Mouse (Mus musculus) liver, adult 2 months (tissue): ENCODE data around the gene Hemk1. TPM values are rescaled to one million over a fixed set of nuclear protein-coding genes. Genes with fewer than 3 reads are reported as not detected.
"Not testable (repeated sequence)": the region's sequence is repeated elsewhere in the genome, so short reads cannot be mapped to it uniquely, and the experiment has no call there.

Experiments used
- DNase-seq: peaks from one replicate; pipeline ENCODE4 v3.0.0-alpha.2; 2011; ENCODE audit warnings: low read depth, low spot score; ENCODE audit errors: extremely low read depth
- H3K27ac ChIP-seq: fragments of 200-500 bp; replicated peaks from 2 replicates; pipeline ENCODE4 v1.5.1; 2012; ENCODE audit warnings: low read depth, mild to moderate bottlenecking, control low read depth, inconsistent platforms, low read length; ENCODE audit not compliant: insufficient read depth
- H3K27me3 ChIP-seq: fragments of 200-500 bp; 2 replicates; pipeline ENCODE4 v1.6.1; 2012; ENCODE audit warnings: mild to moderate bottlenecking, moderate library complexity, low read length, inconsistent platforms; ENCODE audit not compliant: control insufficient read depth, insufficient read depth
- H3K36me3 ChIP-seq: fragments of 200-500 bp; 2 replicates; pipeline ENCODE4 v1.6.1; 2012; ENCODE audit warnings: low read length, inconsistent platforms; ENCODE audit not compliant: control insufficient read depth, insufficient read depth
- H3K4me1 ChIP-seq: fragments of 200-500 bp; 2 replicates; pipeline ENCODE4 v1.6.1; 2011; ENCODE audit warnings: low read length; ENCODE audit not compliant: control insufficient read depth, insufficient read depth
- H3K4me3 ChIP-seq: fragments of 200-500 bp; 2 replicates; pipeline ENCODE4 v1.5.1; 2011; ENCODE audit warnings: low read depth, mild to moderate bottlenecking, control low read depth, low read length, moderate library complexity; ENCODE audit not compliant: insufficient read depth
- H3K79me2 ChIP-seq: fragments of 200-500 bp; 2 replicates; pipeline ENCODE4 v1.6.1; 2012; ENCODE audit warnings: inconsistent platforms, mild to moderate bottlenecking, low read length, moderate library complexity; ENCODE audit not compliant: control insufficient read depth, insufficient read depth
- H3K9ac ChIP-seq: fragments of 200-500 bp; 2 replicates; pipeline ENCODE4 v1.6.1; 2012; ENCODE audit warnings: low read depth, mild to moderate bottlenecking, control low read depth, inconsistent platforms, low read length
- CTCF ChIP-seq: fragments of 200-500 bp; IDR thresholded peaks from 2 replicates; pipeline ENCODE4 v1.5.1; 2011; ENCODE audit warnings: low read depth, low read length, control low read depth
- POLR2A ChIP-seq: fragments of 200-500 bp; IDR thresholded peaks from 2 replicates; pipeline ENCODE4 v1.6.1; 2011; ENCODE audit warnings: low read length, control low read depth; ENCODE audit not compliant: insufficient read depth; ENCODE audit errors: extremely low read depth
- WGBS: fragments of 180-500 bp; shearing (Covaris S2); methylation state at CpG from one replicate; pipeline ENCODE4 v1.1.7; 2018; 5-methylcytosine and 5-hydroxymethylcytosine counted together
- polyA plus RNA-seq: library from polyadenylated mRNA; depleted of rRNA; stranded (reverse); fragments of >200 nt; gene quantifications from 2 replicates; pipeline ENCODE4 v1.2.3, GENCODE M21; 2012
- total RNA-seq: library from RNA; depleted of rRNA; stranded (reverse); fragments of >200 nt; gene quantifications from 2 replicates; pipeline ENCODE4 v1.2.3, GENCODE M21; 2014

The Hemk1 gene
- total and polyA plus RNA-seq, 2 experiments = 18.4 to 28.1 TPM

GRCm38 (mm10) chr9:107309600-107309999, 28.6 kb downstream of the Hemk1 start:
- Histone ChIP-seq H3K36me3 (no peaks in the 10 kb centered on the region), H3K27ac (no peak overlapping the region), H3K27me3 (no peaks in the 10 kb centered on the region), H3K79me2 (no peaks in the 10 kb centered on the region), H3K9ac (no peak overlapping the region), H3K4me3 (no peak overlapping the region), H3K4me1 (peaks cover 38% of the 10 kb centered on the region)
- WGBS = 79% methylated on average over 5 of the region's 5 CpGs
- DNase-seq = no peak
- TF ChIP-seq CTCF (no peak), POLR2A (no peak)

DNA sequence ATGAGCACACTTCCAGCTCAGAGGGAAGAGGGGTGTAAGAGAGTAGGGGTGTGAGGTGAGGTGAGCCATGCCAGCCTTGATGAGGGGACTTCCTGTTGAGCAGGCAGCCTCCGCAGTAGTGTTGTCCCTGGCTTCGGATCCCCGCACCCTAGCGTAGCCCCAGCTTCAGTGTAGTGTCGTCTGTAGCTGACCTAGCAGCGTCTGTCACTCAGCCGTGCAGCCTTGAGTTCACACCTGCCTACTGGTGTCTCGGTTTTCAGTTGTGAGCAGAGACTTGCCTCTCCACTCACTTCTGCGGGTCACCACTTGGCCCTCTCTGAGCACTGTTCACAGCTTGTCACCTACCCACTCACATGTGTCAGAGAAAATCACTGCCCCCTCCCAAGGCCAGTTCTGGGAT, 29.0 kb downstream of the Hemk1 start:
- no peak overlapping the region for H3K27ac ChIP-seq
- no peak for TF ChIP-seq POLR2A
- no peak for TF ChIP-seq CTCF
- H3K4me1 ChIP-seq = peaks cover 42% of the 10 kb centered on the region
- no peak overlapping the region for H3K4me3 ChIP-seq
- 81% methylated on average over 9 of the region's 9 CpGs for WGBS
- no peaks in the 10 kb centered on the region for H3K79me2 ChIP-seq
- no peaks in the 10 kb centered on the region for H3K36me3 ChIP-seq
- no peak for DNase-seq
- no peaks in the 10 kb centered on the region for H3K27me3 ChIP-seq
- no peak overlapping the region for H3K9ac ChIP-seq

GRCm38 (mm10) chr9:107308346-107309000, 29.7 kb downstream of the Hemk1 start:
- H3K4me1 ChIP-seq = peaks cover 49% of the 10 kb centered on the region
- H3K27ac ChIP-seq = peak overlapping the region; percentile 88
- TF ChIP-seq CTCF (no peak), POLR2A (no peak)
- H3K4me3 ChIP-seq = no peak overlapping the region
- H3K36me3 ChIP-seq = no peaks in the 10 kb centered on the region
- no peaks in the 10 kb centered on the region for H3K79me2 ChIP-seq
- DNase-seq = peak; percentile 80
- WGBS = 38% methylated on average over 9 of the region's 9 CpGs
- peak overlapping the region; percentile 46 for H3K9ac ChIP-seq
- no peaks in the 10 kb centered on the region for H3K27me3 ChIP-seq

- 28% methylated on average over 12 of the region's 12 CpGs for WGBS
- no peaks in the 10 kb centered on the region for H3K27me3 ChIP-seq
- peaks cover 54% of the 10 kb centered on the region for H3K4me1 ChIP-seq
- peak overlapping the region; percentile 11; the same call in 1 of the 2 replicates for H3K4me3 ChIP-seq
- H3K9ac ChIP-seq = peak overlapping the region; percentile 64
- H3K36me3 ChIP-seq = no peaks in the 10 kb centered on the region
- peak; percentile 87 for DNase-seq
- peak overlapping the region; percentile 92 for H3K27ac ChIP-seq
- TF ChIP-seq CTCF = no peak
- TF ChIP-seq POLR2A = no peak
- no peaks in the 10 kb centered on the region for H3K79me2 ChIP-seq
These were observed 30.3 kb downstream of the Hemk1 start for GRCm38 (mm10) chr9:107307886-107308285.

GRCm38 (mm10) chr9:107307099-107307872, 30.9 kb downstream of the Hemk1 start:
- H3K9ac ChIP-seq = peak overlapping the region; percentile 64
- H3K4me1 ChIP-seq = peaks cover 57% of the 10 kb centered on the region
- DNase-seq = peak; percentile 36
- H3K27ac ChIP-seq = peak overlapping the region; percentile 92
- WGBS = 45% methylated on average over 11 of the region's 11 CpGs
- no peaks in the 10 kb centered on the region for H3K27me3 ChIP-seq
- TF ChIP-seq POLR2A (no peak), CTCF (no peak)
- no peaks in the 10 kb centered on the region for H3K79me2 ChIP-seq
- H3K36me3 ChIP-seq = no peaks in the 10 kb centered on the region
- peak overlapping the region; percentile 11; the same call in 1 of the 2 replicates for H3K4me3 ChIP-seq

GRCm38 (mm10) chr9:107306673-107307072, 31.5 kb downstream of the Hemk1 start:
- not testable (repeated sequence) for DNase-seq, H3K9ac ChIP-seq, H3K79me2 ChIP-seq, H3K27me3 ChIP-seq, H3K4me3 ChIP-seq, H3K27ac ChIP-seq, H3K36me3 ChIP-seq
- H3K4me1 ChIP-seq = peaks cover 63% of the 10 kb centered on the region
- WGBS = 96% methylated on average over 1 of the region's 1 CpGs
